Mouse (Mus musculus) urinary bladder, adult 18-20 months (tissue): Measurements from ENCODE around the gene Zfp790.

ENCODE experiments used
- DNase-seq, 2 experiments: peaks; one replicate each; pipeline ENCODE4 v3.0.0; 2022; ENCODE audit warnings: low spot score in 2 of 2, mixed read lengths in 2 of 2

Gene Zfp790

GRCm38 (mm10) chr7:29815910-29816429 lies at the start of gene Zfp790:
Zfp790 (plus strand) TSS chr7:29816114.
- DNase-seq = peak; percentile 69 to 85

- DNase-seq = peak; percentile 75 to 76
These were observed 48.7 kb upstream of the Zfp790 start for GRCm38 (mm10) chr7:29767058-29767686.

DNA sequence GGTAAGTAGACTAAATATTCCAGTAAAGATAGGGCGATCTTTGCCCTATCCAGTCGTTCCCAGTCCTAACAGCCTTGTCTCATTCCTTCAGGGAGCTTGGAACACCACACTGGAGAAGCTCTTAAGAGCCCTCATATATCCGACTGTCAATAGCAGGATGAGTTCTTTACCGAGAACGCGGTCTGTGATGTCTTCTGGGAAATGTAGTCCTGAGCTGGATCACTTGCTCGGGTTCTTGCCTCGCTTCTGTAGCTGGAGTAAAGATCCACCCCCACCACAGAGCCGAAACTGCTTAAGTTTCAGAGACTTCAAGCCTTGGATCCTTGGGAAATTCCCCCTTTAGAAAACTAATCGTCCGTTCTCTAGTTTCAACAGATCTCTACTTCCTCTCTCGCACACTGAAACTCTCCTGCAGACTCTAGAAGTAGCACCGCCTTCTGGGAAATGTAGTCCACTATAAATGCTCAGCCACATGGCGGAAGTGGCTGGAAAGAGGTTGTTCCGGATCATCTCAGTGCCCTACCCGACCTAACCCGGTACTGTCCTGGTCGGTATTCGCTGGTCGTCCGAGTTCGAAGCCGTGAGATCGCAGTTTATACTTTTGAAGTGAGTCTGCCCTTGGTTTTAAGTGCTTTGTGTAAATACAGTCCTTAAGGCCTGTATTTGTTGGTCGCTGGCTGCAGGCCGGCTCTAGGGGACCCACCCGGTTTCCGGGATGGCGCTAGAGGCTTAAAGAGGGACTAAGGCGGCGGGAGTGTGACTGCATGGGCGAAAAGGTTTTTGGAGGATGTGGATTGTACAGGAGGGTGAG lies 47.6 kb upstream of the Zfp790 start, which contains the start of gene Zfp84:
Gene Zfp84, plus strand, starts transcription at position 463 of the 811 bp plus-strand sequence.
- DNase-seq = peak; percentile 74 to 88

- no peak for DNase-seq
These were observed 46.9 kb upstream of the Zfp790 start for GRCm38 (mm10) chr7:29768980-29769379.

GRCm38 (mm10) chr7:29773503-29773902 lies 42.4 kb upstream of the Zfp790 start:
- DNase-seq = no peak

DNA sequence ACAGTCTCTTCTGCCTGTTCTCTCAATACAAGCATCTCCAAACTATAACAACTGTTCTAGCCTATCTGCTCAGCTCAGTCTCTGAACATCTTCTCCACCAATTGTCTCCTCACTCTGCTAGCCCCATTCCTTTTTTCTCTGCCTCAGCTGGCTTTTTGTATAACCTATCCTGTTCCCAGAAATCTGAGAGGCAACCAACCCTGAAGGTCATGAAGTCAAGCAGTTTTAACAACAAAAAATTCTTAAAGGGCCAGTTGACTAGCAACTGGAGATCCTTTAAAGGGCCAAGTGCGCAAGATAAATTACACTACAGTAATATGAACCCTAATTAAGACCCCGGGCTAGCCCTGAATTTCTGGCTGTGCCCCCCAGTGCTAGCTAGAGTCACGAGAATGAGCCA lies 41.5 kb upstream of the Zfp790 start:
- DNase-seq = no peak

DNA sequence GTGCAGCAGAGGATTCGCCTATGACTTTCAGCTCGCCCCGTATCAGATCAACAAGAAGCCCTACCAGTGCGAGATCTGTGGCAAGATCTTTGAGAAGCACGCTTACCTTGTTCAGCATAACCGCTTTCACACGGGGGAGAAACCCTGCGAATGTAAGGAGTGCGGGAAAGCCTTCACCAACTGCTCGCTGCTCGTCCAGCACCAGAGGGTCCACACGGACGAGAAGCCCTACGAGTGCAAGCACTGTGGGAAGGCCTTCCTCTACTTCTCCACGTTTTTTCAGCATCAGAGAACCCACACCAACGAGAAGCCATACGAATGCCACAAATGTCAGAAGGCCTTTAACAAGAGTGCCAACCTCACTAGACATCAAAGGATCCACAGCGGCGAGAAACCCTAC lies 39.3 kb upstream of the Zfp790 start:
- no peak for DNase-seq

DNA sequence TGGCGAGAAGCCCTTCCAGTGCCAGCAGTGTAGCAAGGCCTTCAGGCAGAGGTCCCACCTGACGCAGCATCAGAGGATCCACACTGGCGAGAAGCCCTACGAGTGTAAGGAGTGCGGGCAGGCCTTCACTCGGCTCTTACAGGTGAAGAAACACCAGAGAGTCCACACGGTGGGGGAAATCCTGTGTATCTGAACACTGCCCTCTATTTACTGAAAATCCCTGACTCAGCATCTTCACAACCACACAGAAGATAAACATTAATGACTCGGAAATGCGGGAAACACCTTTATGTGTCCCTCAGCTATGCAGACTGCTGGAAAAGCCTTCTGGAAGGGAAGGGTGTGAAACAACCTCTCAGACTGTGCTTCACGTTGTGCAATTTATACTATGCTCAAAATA lies 38.5 kb upstream of the Zfp790 start:
- DNase-seq = no peak

- DNase-seq = peak; percentile 67 to 74
These were observed 31.9 kb upstream of the Zfp790 start, which contains the start of gene Zfp30 for GRCm38 (mm10) chr7:29783871-29784551. Zfp30 (plus strand) TSS chr7:29783998.

- DNase-seq = no peak
These were observed 30.9 kb upstream of the Zfp790 start for GRCm38 (mm10) chr7:29785023-29785422.

DNA sequence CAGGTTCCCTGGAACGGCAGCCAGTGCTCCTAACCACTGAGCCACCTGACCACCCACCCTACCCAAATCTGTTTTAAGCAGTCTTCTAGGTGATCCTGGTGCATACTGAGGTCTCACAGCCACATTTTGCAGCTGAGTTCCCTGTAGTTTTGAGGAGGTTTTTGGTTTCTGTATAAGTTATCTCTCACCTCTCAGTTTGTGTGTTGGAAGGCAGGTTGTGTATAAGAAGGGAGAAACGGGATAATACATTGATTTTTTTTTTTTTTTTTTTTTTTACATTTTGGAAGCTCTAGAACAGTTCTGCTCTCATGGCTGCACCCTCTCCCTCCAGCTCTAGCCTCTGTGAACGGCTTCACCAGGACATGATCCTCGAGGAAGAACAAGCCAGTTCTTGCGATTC lies 30.0 kb upstream of the Zfp790 start:
- DNase-seq = no peak

- no peak for DNase-seq
These were observed 23.0 kb upstream of the Zfp790 start for GRCm38 (mm10) chr7:29792906-29793305.

DNA sequence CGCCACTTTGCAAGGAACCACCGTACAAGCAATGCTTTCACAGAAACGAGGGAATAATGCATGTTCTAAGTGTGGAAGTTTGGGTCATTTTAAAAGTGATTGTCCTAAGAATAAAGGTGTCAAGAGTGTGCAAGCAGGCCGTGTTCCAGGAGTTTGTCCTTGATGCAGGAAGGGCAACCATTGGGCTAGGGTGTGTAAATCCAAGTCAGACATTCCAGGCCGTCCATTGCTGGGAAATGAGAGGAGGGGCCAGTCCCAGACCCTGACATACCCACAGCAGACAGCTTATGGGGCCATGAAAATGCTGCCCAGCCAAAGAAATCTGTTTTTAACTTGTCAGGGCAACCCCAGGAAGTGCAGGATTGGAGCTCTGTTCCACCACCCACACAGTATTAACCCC lies 8.9 kb upstream of the Zfp790 start:
- no peak for DNase-seq

GRCm38 (mm10) chr7:29812244-29812643 lies 3.7 kb upstream of the Zfp790 start:
- no peak for DNase-seq

DNA sequence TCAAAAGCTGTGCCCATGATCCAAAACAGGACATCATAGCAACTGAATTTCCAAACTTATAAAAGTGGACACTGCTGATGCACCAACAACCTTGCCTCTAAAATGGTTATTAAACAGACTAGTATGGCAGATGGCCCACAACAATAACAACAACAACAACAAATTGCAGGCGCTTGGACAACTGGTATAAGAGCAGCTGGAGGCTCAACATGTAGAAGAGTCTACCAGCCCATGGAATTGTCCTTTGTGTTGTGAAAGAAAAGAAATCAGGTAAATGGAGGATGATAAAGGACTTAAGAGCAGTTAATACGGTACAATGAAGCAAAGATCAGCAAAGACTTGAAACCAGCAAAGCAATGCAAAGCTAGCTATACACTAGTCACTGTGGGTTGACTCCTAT lies 1.5 kb upstream of the Zfp790 start:
- DNase-seq = no peak

GRCm38 (mm10) chr7:29815061-29815784 lies 691 bp upstream of the Zfp790 start:
- DNase-seq = no peak

DNA sequence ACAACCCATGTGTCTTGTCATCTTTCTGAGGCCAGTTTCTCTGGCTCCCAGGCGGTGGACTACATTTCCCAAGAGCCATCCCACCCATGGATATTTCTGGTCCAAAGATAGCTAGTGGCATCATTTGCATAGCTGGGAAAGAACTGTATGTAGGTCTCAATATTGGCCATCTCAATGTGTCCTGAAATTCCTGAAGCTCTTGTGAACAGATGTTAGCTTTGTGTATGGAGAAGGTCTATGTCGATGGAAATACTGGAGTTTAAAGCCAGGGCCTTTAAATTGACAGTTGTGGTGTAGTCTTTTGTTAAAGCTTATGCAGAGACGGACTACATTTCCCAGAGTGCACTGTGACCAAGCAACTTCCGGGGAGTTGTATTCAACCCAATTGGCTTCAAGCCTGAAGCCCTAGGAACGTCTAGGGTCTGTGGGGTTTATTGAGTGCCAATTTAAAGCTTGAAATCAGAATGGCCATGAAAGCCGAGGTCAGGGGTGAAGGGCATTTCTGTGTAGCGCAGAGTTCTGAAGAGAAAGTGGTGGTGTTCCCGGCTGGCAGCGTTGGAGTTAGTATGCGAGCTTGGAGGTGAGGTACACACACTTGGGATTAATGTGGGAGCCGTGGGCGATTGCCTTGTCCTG lies 2.8 kb downstream of the Zfp790 start:
- DNase-seq = peak; percentile 41 to 48

GRCm38 (mm10) chr7:29828001-29828400 lies 12.1 kb downstream of the Zfp790 start:
- DNase-seq = no peak

- no peak for DNase-seq
These were observed 13.9 kb downstream of the Zfp790 start for GRCm38 (mm10) chr7:29829804-29830203.

GRCm38 (mm10) chr7:29836816-29837215 lies 20.9 kb downstream of the Zfp790 start:
- no peak for DNase-seq

- DNase-seq = no peak
These were observed 23.3 kb downstream of the Zfp790 start for GRCm38 (mm10) chr7:29839256-29839655.
